Mouse (Mus musculus) limb, embryonic 15.5 days (tissue): ENCODE data around the gene Gm10058. TPM values are rescaled to one million over a fixed set of nuclear protein-coding genes. Genes with fewer than 3 reads are reported as not detected.
"Not testable (repeated sequence)": the region's sequence is repeated elsewhere in the genome, so short reads cannot be mapped to it uniquely, and the experiment has no call there.

Experiments
- ATAC-seq: fragments of 200-750 bp; cut with Nextera tagmentation; 2 replicates; pipeline ENCODE4 v1.8.0; 2017; ENCODE audit warnings: low read depth, moderate TSS enrichment; ENCODE audit not compliant: insufficient number of reproducible peaks, low FRiP score, low TSS enrichment
- H3K27ac ChIP-seq: fragments of 300-500 bp; sonication (generic); 2 replicates; pipeline ENCODE4 v1.5.1; 2015; ENCODE audit warnings: moderate library complexity, mild to moderate bottlenecking, inconsistent platforms
- H3K27me3 ChIP-seq: fragments of 300-500 bp; sonication (generic); 2 replicates; pipeline ENCODE4 v1.6.1; 2015; ENCODE audit warnings: inconsistent platforms
- H3K36me3 ChIP-seq: fragments of 300-500 bp; sonication (generic); 2 replicates; pipeline ENCODE4 v1.6.1; 2015; ENCODE audit warnings: inconsistent platforms
- H3K4me1 ChIP-seq: fragments of 300-500 bp; sonication (generic); 2 replicates; pipeline ENCODE4 v1.6.1; 2015; ENCODE audit warnings: inconsistent platforms
- H3K4me2 ChIP-seq: fragments of 300-500 bp; sonication (generic); 2 replicates; pipeline ENCODE4 v1.6.1; 2015; ENCODE audit warnings: mild to moderate bottlenecking, inconsistent platforms
- H3K4me3 ChIP-seq: fragments of 300-500 bp; sonication (generic); 2 replicates; pipeline ENCODE4 v1.5.1; 2015; ENCODE audit warnings: mild to moderate bottlenecking, inconsistent platforms
- H3K9ac ChIP-seq: fragments of 300-500 bp; sonication (generic); 2 replicates; pipeline ENCODE4 v1.6.1; 2015; ENCODE audit warnings: inconsistent platforms
- H3K9me3 ChIP-seq: fragments of 300-500 bp; sonication (generic); 2 replicates; pipeline ENCODE4 v1.6.1; 2016; ENCODE audit warnings: inconsistent platforms
- WGBS: fragments of 180-500 bp; shearing (Covaris S2); methylation state at CpG from one replicate; pipeline ENCODE4 v1.1.7; 2015; 5-methylcytosine and 5-hydroxymethylcytosine counted together
- polyA plus RNA-seq: library from polyadenylated mRNA; unstranded; fragments of >200 nt; fragmentation: Nextera tagmentation; extraction: Ambion mirVana; gene quantifications from 2 replicates; pipeline ENCODE4 v1.2.1, GENCODE M21; 2015

The Gm10058 gene
- polyA plus RNA-seq = not detected in 2 replicates

DNA sequence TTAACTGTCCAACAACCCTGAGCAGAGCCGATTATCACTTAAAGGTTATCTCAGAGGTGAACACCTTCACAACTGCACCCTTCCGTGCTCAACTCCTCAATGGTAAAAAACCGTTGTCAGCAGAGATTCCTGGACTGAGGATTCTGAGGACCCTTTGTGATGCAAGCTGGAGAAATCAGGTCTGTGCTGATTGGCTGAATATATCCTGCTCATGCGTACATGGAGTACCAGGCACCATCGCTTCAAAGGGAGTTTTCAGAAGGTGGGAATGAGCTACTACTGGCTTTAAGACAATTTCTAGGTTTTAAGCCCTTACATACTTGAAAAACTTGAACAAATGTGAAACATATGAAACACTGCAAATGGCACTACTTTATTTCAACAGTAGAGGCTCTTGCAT is at the start of gene Gm10058:
Gene Gm10058, minus strand, starts transcription at position 101 of the 400 bp plus-strand sequence.
- H3K9me3 ChIP-seq, H3K9ac ChIP-seq, H3K4me3 ChIP-seq, ATAC-seq, H3K36me3 ChIP-seq, H3K4me2 ChIP-seq, H3K4me1 ChIP-seq, H3K27ac ChIP-seq, H3K27me3 ChIP-seq: not testable (repeated sequence)
- no CpG with 5 or more reads among the region's 5 CpGs for WGBS
